Mouse (Mus musculus): ENCODE data around the gene Mymx. TPM values are rescaled to one million over a fixed set of nuclear protein-coding genes. Genes with fewer than 3 reads are reported as not detected.

Mymx gene
- polyA plus RNA-seq, 1 experiment = 0.42 TPM

DNA sequence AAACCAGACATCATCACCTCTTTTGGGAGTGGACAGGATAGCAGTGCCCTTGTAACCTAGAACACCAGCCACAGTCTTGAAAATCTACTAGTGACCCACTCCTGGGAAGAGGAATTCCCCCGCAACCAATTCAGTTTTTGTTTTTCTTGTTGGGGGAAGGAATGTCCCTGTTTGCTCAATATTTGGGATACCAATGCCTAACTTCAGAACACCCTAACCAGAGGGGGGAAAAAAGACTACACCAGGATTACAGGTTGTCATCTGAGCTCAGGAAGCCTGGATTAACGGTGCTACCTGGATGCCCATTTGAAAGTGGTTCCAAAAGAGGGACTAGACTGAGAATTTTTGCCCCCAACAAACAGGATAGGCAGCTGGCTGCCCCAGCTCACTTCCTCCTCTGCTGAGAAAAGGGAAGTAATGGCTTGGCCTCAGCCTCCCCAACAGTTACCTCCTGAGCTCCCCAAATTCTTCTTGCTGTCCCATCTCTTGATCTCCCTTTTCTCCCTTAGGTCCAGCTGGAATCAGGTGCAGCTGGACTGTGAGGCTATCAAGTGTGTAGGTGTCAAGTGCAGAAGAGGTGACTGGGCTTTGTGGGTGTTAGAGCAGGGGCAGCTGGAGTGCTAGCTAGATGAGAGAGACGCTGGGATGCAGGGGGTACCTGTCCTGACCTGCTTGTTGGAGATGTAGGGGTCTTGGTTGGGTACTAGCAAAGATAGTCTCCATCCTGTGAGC is 45.2 kb downstream of the Mymx start:
- TF ChIP-seq POLR2A (IDR thresholded peaks at IDR 0.05; ENCODE audit: borderline replicate concordance, extremely low read depth, insufficient read depth, insufficient read length, poor library complexity, severe bottlenecking) = no peak
- TF ChIP-seq CTCF (IDR thresholded peaks at IDR 0.05; ENCODE audit: borderline replicate concordance, extremely low read depth, insufficient read depth, insufficient read length) = no peak
- DNase-seq (ENCODE audit: low read depth) = no peak

DNA sequence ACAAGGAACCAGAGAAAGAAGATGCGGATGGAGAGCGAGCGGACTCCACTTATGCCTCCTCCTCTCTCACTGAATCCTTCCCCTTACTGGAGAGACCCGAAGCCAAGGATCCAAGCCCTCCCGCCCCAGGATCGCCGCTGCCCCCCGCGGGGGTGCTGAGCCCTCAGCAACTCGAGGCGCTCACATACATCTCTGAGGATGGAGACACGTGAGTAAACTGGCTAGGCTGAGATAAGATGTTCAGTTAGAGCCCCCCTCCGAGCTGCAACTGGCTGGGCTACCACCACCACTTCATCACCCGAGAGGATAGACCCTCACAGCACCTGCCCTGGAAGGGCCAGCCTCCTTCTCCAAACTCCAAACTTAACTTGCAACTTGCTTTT is 45.8 kb downstream of the Mymx start:
- TF ChIP-seq POLR2A (IDR thresholded peaks at IDR 0.05; ENCODE audit: borderline replicate concordance, extremely low read depth, insufficient read depth, insufficient read length, poor library complexity, severe bottlenecking) (no peak), CTCF (IDR thresholded peaks at IDR 0.05; ENCODE audit: borderline replicate concordance, extremely low read depth, insufficient read depth, insufficient read length) (no peak)

DNA sequence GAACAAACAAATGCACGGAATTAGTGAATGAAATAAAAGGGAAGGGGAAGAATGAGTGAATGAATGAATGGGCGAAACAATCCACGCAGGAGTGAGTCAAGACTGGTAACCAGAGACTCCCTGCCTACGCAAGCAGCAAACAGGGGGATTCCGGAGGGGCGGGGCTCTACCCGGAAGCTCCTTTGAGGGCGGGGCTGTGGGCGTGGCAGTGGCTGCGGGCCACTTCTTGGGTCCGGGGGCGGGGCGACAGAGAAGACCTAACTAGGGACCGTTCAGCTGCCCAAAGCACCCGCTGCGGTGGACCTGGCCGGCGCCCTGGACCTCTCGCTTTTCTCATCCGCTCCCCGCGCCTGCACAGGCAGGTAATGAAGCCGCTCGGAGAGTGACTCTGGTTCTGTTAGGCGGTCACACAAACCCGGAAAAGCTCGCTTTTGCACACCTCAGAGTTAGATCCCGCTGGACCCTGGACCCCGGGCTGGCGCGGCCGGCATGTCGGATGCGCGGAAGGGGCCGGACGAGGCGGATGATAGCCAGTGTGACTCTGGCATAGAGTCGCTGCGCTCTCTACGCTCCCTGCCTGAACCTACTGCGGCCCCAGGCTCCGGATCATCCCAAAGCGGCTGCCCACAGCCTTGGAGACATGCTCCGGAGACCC is 46.3 kb downstream of the Mymx start, which contains the start of gene Nfkbie:
TSS of gene Nfkbie (plus strand) at position 252 of the 655 bp plus-strand sequence.
- peak; percentile 96 for DNase-seq (ENCODE audit: low read depth)
- peak; percentile 29; the same call in 1 of the 2 replicates for TF ChIP-seq POLR2A (IDR thresholded peaks at IDR 0.05; ENCODE audit: borderline replicate concordance, extremely low read depth, insufficient read depth, insufficient read length, poor library complexity, severe bottlenecking)
- TF ChIP-seq CTCF (IDR thresholded peaks at IDR 0.05; ENCODE audit: borderline replicate concordance, extremely low read depth, insufficient read depth, insufficient read length) = no peak

More for the DNA sequence above, 45.8 kb downstream of the Mymx start:
- no peak for DNase-seq (ENCODE audit: low read depth)

DNA sequence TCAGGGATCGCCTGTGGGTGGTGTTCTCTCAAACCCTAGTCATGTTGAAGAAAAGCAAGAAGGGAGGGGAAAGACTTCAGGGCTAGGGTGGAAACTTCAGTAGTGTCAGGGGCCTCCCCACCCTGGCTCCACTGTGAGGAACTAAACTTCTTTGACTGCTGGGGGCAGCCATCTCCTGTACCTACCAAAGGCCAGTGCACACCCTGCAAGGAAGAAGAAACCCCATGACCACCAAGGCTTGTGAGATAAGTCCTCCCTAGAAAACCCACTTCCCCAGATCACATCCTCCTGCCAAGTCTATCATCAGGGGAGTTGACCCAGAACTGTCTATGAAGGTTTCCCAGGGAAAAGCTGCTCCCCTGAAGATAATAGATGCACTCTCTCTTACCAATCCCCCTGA is 47.5 kb downstream of the Mymx start:
- TF ChIP-seq CTCF (IDR thresholded peaks at IDR 0.05; ENCODE audit: borderline replicate concordance, extremely low read depth, insufficient read depth, insufficient read length) (no peak), POLR2A (IDR thresholded peaks at IDR 0.05; ENCODE audit: borderline replicate concordance, extremely low read depth, insufficient read depth, insufficient read length, poor library complexity, severe bottlenecking) (no peak)

DNA sequence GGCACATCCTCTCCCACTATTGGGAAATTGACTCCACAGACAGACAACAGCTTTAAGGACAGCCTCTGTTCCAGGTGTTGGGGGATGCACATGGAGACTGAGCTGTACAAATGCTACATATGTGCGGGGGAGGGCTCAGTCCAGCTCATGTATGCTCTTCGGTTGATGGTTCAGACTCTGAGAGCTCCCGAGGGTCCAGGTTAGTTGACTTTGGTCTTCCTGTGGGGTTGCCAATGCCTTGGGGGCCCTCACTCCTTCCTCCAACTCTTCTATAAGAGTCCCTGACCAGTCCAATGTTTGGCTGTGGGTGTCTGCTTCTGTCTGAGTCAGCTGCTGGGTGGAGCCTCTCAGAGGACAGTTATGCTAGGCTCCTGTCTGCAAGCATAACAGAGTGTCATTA is 48.8 kb downstream of the Mymx start:
- DNase-seq (ENCODE audit: low read depth) = no peak
- TF ChIP-seq POLR2A (IDR thresholded peaks at IDR 0.05; ENCODE audit: borderline replicate concordance, extremely low read depth, insufficient read depth, insufficient read length, poor library complexity, severe bottlenecking) (no peak), CTCF (IDR thresholded peaks at IDR 0.05; ENCODE audit: borderline replicate concordance, extremely low read depth, insufficient read depth, insufficient read length) (no peak)

More for the DNA sequence above, 47.5 kb downstream of the Mymx start:
- no peak for DNase-seq (ENCODE audit: low read depth)

DNA sequence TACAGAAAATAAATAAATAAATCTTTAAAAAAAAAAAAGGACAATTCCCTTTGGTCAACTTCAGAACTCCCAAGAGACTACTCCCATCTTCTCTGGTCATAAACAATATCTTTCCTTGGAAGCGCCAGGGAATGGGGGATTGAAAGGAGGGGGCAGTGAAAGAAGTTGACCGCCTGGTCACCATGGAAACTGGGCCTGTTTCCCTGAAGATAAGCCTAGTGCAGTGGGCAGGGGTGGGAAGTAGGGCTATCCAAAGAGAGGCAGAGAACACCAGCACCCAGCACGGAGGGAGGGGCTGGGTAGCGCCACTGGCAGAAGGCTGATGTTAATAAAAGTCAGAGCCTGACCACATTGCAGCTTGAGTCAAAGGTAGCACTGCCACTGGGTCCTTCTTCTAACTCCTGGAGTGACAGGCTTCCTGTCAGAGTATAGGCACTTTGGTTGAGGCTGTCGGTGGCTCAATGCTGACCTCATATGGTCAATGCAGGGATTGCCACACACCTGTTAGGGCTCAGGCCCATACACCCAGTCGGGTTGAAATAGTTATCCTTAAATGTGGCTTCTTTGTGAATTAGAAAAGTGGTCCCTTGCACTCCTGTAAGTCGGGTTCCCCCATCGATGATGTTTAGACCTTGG is 50.0 kb downstream of the Mymx start:
- peak; percentile 84 for DNase-seq (ENCODE audit: low read depth)
- TF ChIP-seq POLR2A (IDR thresholded peaks at IDR 0.05; ENCODE audit: borderline replicate concordance, extremely low read depth, insufficient read depth, insufficient read length, poor library complexity, severe bottlenecking) (no peak), CTCF (IDR thresholded peaks at IDR 0.05; ENCODE audit: borderline replicate concordance, extremely low read depth, insufficient read depth, insufficient read length) (peak; percentile 93)

DNA sequence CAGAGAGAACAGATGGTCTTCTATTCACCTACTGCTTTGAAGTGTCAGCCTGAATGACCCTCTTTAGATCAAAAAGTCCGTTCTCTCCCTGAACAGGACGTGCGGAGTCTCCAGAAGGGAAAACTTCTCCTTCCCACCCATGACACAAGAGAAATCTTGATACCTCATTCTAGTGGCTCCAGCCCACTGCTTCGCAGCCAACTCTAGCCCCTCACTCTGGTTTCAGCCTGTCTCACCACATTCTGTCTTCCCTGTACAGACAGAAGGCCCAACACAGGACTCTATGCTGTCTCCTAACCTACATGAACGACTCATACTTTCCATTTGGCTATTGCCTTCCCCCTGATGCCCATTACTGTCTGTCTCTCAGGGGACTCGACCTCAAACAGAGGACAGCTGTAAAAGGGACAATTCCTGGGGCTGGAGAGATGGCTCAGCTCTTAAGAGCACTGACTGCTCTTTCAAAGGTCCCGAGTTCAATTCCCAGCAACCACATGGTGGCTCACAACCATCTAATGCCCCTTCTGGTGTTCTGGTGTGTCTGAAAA is 50.6 kb downstream of the Mymx start:
- no peak for DNase-seq (ENCODE audit: low read depth)
- no peak for TF ChIP-seq POLR2A (IDR thresholded peaks at IDR 0.05; ENCODE audit: borderline replicate concordance, extremely low read depth, insufficient read depth, insufficient read length, poor library complexity, severe bottlenecking)
- no peak for TF ChIP-seq CTCF (IDR thresholded peaks at IDR 0.05; ENCODE audit: borderline replicate concordance, extremely low read depth, insufficient read depth, insufficient read length)

Other genes with a start within 250 kb of the Mymx start
- gene Cdc5l, start 168.4 kb downstream of the Mymx start, polyA plus RNA-seq (2012; rRNA removed) = 31.0 and 41.3 TPM in 2 replicates
- 0.97 and 1.3 TPM in 2 replicates for gene Spats1, start 126.7 kb downstream of the Mymx start, polyA plus RNA-seq (2012; rRNA removed)
- gene Aars2, start 95.3 kb downstream of the Mymx start, polyA plus RNA-seq (2012; rRNA removed) = 21.0 and 23.3 TPM in 2 replicates
- gene Tcte1, start 78.7 kb downstream of the Mymx start, polyA plus RNA-seq (2012; rRNA removed) = 0.40 and 0.92 TPM in 2 replicates
- 33.3 and 46.5 TPM in 2 replicates for gene Tmem151b, start 52.4 kb downstream of the Mymx start, polyA plus RNA-seq (2012; rRNA removed)
- 2.8 and 3.4 TPM in 2 replicates for gene Nfkbie, start 46.4 kb downstream of the Mymx start, polyA plus RNA-seq (2012; rRNA removed)
- gene Slc35b2, start 38.2 kb downstream of the Mymx start, polyA plus RNA-seq (2012; rRNA removed) = 79.5 and 89.1 TPM in 2 replicates
- 677 and 1,066 TPM in 2 replicates for gene Hsp90ab1, start 28.8 kb downstream of the Mymx start, polyA plus RNA-seq (2012; rRNA removed)
- gene Slc29a1, start 2.5 kb downstream of the Mymx start, polyA plus RNA-seq (2012; rRNA removed) = 43.6 and 60.9 TPM in 2 replicates
- gene Capn11, start 57.2 kb upstream of the Mymx start, polyA plus RNA-seq (2012; rRNA removed) = 0.13 and 0.62 TPM in 2 replicates
- gene Mrpl14, start 84.2 kb upstream of the Mymx start, polyA plus RNA-seq (2012; rRNA removed) = 74.8 and 101 TPM in 2 replicates
- 306 and 323 TPM in 2 replicates for gene Tmem63b, start 84.8 kb upstream of the Mymx start, polyA plus RNA-seq (2012; rRNA removed)
- 0.21 TPM in 1 of 2 replicates, not detected in the other for gene 1600014C23Rik, start 131.7 kb upstream of the Mymx start, polyA plus RNA-seq (2012; rRNA removed)

All from brain, embryonic 14.5 days (tissue).